Mouse (Mus musculus): ENCODE measurements at regions not wholly inside any gene's neighbourhood (a gene's known extent, or its start where the extent isn't known, plus 50 kb on each side); places are given as distances from the start of the nearest gene placed in this dataset.

GRCm38 (mm10) chr15:88042821-88043220 lies 498.7 kb downstream of the Fam19a5 start:
- no peak overlapping the region for H3K9ac ChIP-seq (replicated peaks; ENCODE audit: low read length)
- H3K9me3 ChIP-seq (ENCODE audit: control insufficient read depth, low read length), result no peaks in the 10 kb centered on the region
- no peaks in the 10 kb centered on the region for H3K27me3 ChIP-seq (ENCODE audit: control insufficient read depth, insufficient read depth, low read length)
- no peak for ATAC-seq (ENCODE audit: low FRiP score, low TSS enrichment)
- WGBS, result 83% methylated on average over 2 of the region's 2 CpGs
- H3K36me3 ChIP-seq (ENCODE audit: control insufficient read depth, insufficient read depth, low read length), result no peaks in the 10 kb centered on the region
- no peak overlapping the region for H3K27ac ChIP-seq (replicated peaks; ENCODE audit: low read depth, low read length)
- no peak overlapping the region for H3K4me3 ChIP-seq (replicated peaks; ENCODE audit: low read depth, low read length)
- DNase-seq, result no peak
- no peak overlapping the region for H3K4me2 ChIP-seq (ENCODE audit: low read length)
- H3K4me1 ChIP-seq (ENCODE audit: control insufficient read depth, insufficient read depth, low read length), result no peaks in the 10 kb centered on the region

GRCm38 (mm10) chr15:88058071-88058470 lies 514.0 kb downstream of the Fam19a5 start:
- DNase-seq, result no peak
- Histone ChIP-seq H3K9me3 (ENCODE audit: control insufficient read depth, low read length) (no peaks in the 10 kb centered on the region), H3K36me3 (ENCODE audit: control insufficient read depth, insufficient read depth, low read length) (no peaks in the 10 kb centered on the region), H3K4me1 (ENCODE audit: control insufficient read depth, insufficient read depth, low read length) (no peaks in the 10 kb centered on the region), H3K27ac (replicated peaks; ENCODE audit: low read depth, low read length) (no peak overlapping the region), H3K9ac (replicated peaks; ENCODE audit: low read length) (no peak overlapping the region), H3K27me3 (ENCODE audit: control insufficient read depth, insufficient read depth, low read length) (no peaks in the 10 kb centered on the region), H3K4me3 (replicated peaks; ENCODE audit: low read depth, low read length) (no peak overlapping the region), H3K4me2 (ENCODE audit: low read length) (no peak overlapping the region)
- 74% methylated on average over 4 of the region's 4 CpGs for WGBS
- no peak for ATAC-seq (ENCODE audit: low FRiP score, low TSS enrichment)

GRCm38 (mm10) chr15:88060935-88061334 lies 516.8 kb downstream of the Fam19a5 start:
- Histone ChIP-seq H3K4me2 (ENCODE audit: low read length) (no peak overlapping the region), H3K9me3 (ENCODE audit: control insufficient read depth, low read length) (no peaks in the 10 kb centered on the region), H3K4me3 (replicated peaks; ENCODE audit: low read depth, low read length) (no peak overlapping the region), H3K36me3 (ENCODE audit: control insufficient read depth, insufficient read depth, low read length) (no peaks in the 10 kb centered on the region), H3K27ac (replicated peaks; ENCODE audit: low read depth, low read length) (no peak overlapping the region), H3K9ac (replicated peaks; ENCODE audit: low read length) (no peak overlapping the region), H3K27me3 (ENCODE audit: control insufficient read depth, insufficient read depth, low read length) (no peaks in the 10 kb centered on the region), H3K4me1 (ENCODE audit: control insufficient read depth, insufficient read depth, low read length) (no peaks in the 10 kb centered on the region)
- no peak for DNase-seq
- ATAC-seq (ENCODE audit: low FRiP score, low TSS enrichment), result no peak
- WGBS, result 81% methylated on average over 4 of the region's 4 CpGs

- H3K9me3 ChIP-seq (ENCODE audit: control insufficient read depth, low read length), result no peaks in the 10 kb centered on the region
- no peak overlapping the region for H3K4me3 ChIP-seq (replicated peaks; ENCODE audit: low read depth, low read length)
- H3K9ac ChIP-seq (replicated peaks; ENCODE audit: low read length), result no peak overlapping the region
- DNase-seq (no peak), ATAC-seq (ENCODE audit: low FRiP score, low TSS enrichment) (no peak)
- no peaks in the 10 kb centered on the region for H3K36me3 ChIP-seq (ENCODE audit: control insufficient read depth, insufficient read depth, low read length)
- 77% methylated on average over 5 of the region's 5 CpGs for WGBS
- no peak overlapping the region for H3K27ac ChIP-seq (replicated peaks; ENCODE audit: low read depth, low read length)
- H3K27me3 ChIP-seq (ENCODE audit: control insufficient read depth, insufficient read depth, low read length), result no peaks in the 10 kb centered on the region
- no peak overlapping the region for H3K4me2 ChIP-seq (ENCODE audit: low read length)
- peaks cover 2% of the 10 kb centered on the region; the same call in 1 of the 2 replicates for H3K4me1 ChIP-seq (ENCODE audit: control insufficient read depth, insufficient read depth, low read length)
Measured at GRCm38 (mm10) chr15:88063041-88063440, 518.9 kb downstream of the Fam19a5 start.

GRCm38 (mm10) chr15:88068476-88068875 lies 524.4 kb downstream of the Fam19a5 start:
- H3K36me3 ChIP-seq (ENCODE audit: control insufficient read depth, insufficient read depth, low read length), result no peaks in the 10 kb centered on the region
- no peak overlapping the region for H3K4me2 ChIP-seq (ENCODE audit: low read length)
- no peaks in the 10 kb centered on the region for H3K9me3 ChIP-seq (ENCODE audit: control insufficient read depth, low read length)
- H3K27me3 ChIP-seq (ENCODE audit: control insufficient read depth, insufficient read depth, low read length), result no peaks in the 10 kb centered on the region
- WGBS, result 68% methylated on average over 3 of the region's 3 CpGs
- H3K9ac ChIP-seq (replicated peaks; ENCODE audit: low read length), result no peak overlapping the region
- DNase-seq (no peak), ATAC-seq (ENCODE audit: low FRiP score, low TSS enrichment) (no peak)
- H3K4me1 ChIP-seq (ENCODE audit: control insufficient read depth, insufficient read depth, low read length), result peaks cover 8% of the 10 kb centered on the region; the same call in 1 of the 2 replicates
- H3K4me3 ChIP-seq (replicated peaks; ENCODE audit: low read depth, low read length), result no peak overlapping the region
- no peak overlapping the region for H3K27ac ChIP-seq (replicated peaks; ENCODE audit: low read depth, low read length)

GRCm38 (mm10) chr15:88072676-88073075 lies 527.4 kb upstream of the Zdhhc25 start:
- no peak for ATAC-seq (ENCODE audit: low FRiP score, low TSS enrichment)
- Histone ChIP-seq H3K36me3 (ENCODE audit: control insufficient read depth, insufficient read depth, low read length) (no peaks in the 10 kb centered on the region), H3K4me3 (replicated peaks; ENCODE audit: low read depth, low read length) (no peak overlapping the region), H3K4me1 (ENCODE audit: control insufficient read depth, insufficient read depth, low read length) (peaks cover 8% of the 10 kb centered on the region; the same call in 1 of the 2 replicates), H3K9ac (replicated peaks; ENCODE audit: low read length) (no peak overlapping the region), H3K9me3 (ENCODE audit: control insufficient read depth, low read length) (no peaks in the 10 kb centered on the region), H3K27me3 (ENCODE audit: control insufficient read depth, insufficient read depth, low read length) (no peaks in the 10 kb centered on the region), H3K4me2 (ENCODE audit: low read length) (no peak overlapping the region), H3K27ac (replicated peaks; ENCODE audit: low read depth, low read length) (no peak overlapping the region)
- WGBS, result 15% methylated on average over 1 of the region's 1 CpGs
- DNase-seq, result no peak

GRCm38 (mm10) chr15:88083911-88084310 lies 516.2 kb upstream of the Zdhhc25 start:
- Histone ChIP-seq H3K27me3 (ENCODE audit: control insufficient read depth, insufficient read depth, low read length) (no peaks in the 10 kb centered on the region), H3K4me1 (ENCODE audit: control insufficient read depth, insufficient read depth, low read length) (peaks cover 7% of the 10 kb centered on the region; the same call in 1 of the 2 replicates), H3K4me2 (ENCODE audit: low read length) (no peak overlapping the region), H3K4me3 (replicated peaks; ENCODE audit: low read depth, low read length) (no peak overlapping the region), H3K36me3 (ENCODE audit: control insufficient read depth, insufficient read depth, low read length) (no peaks in the 10 kb centered on the region), H3K9ac (replicated peaks; ENCODE audit: low read length) (no peak overlapping the region), H3K9me3 (ENCODE audit: control insufficient read depth, low read length) (no peaks in the 10 kb centered on the region), H3K27ac (replicated peaks; ENCODE audit: low read depth, low read length) (no peak overlapping the region)
- ATAC-seq (ENCODE audit: low FRiP score, low TSS enrichment) (no peak), DNase-seq (no peak)
- 61% methylated on average over 5 of the region's 5 CpGs for WGBS

GRCm38 (mm10) chr15:88085631-88086030 lies 514.5 kb upstream of the Zdhhc25 start:
- no peak for ATAC-seq (ENCODE audit: low FRiP score, low TSS enrichment)
- no peaks in the 10 kb centered on the region for H3K9me3 ChIP-seq (ENCODE audit: control insufficient read depth, low read length)
- DNase-seq, result no peak
- no peak overlapping the region for H3K27ac ChIP-seq (replicated peaks; ENCODE audit: low read depth, low read length)
- H3K9ac ChIP-seq (replicated peaks; ENCODE audit: low read length), result no peak overlapping the region
- WGBS, result 81% methylated on average over 3 of the region's 3 CpGs
- no peak overlapping the region for H3K4me2 ChIP-seq (ENCODE audit: low read length)
- no peaks in the 10 kb centered on the region for H3K27me3 ChIP-seq (ENCODE audit: control insufficient read depth, insufficient read depth, low read length)
- H3K36me3 ChIP-seq (ENCODE audit: control insufficient read depth, insufficient read depth, low read length), result no peaks in the 10 kb centered on the region
- no peak overlapping the region for H3K4me3 ChIP-seq (replicated peaks; ENCODE audit: low read depth, low read length)
- H3K4me1 ChIP-seq (ENCODE audit: control insufficient read depth, insufficient read depth, low read length), result peaks cover 7% of the 10 kb centered on the region; the same call in 1 of the 2 replicates

- Histone ChIP-seq H3K27me3 (ENCODE audit: control insufficient read depth, insufficient read depth, low read length) (no peaks in the 10 kb centered on the region), H3K27ac (replicated peaks; ENCODE audit: low read depth, low read length) (no peak overlapping the region), H3K36me3 (ENCODE audit: control insufficient read depth, insufficient read depth, low read length) (no peaks in the 10 kb centered on the region), H3K9me3 (ENCODE audit: control insufficient read depth, low read length) (peaks cover 7% of the 10 kb centered on the region), H3K4me1 (ENCODE audit: control insufficient read depth, insufficient read depth, low read length) (0 out of 2 replicates have a peak, but pooled peaks cover under 1% of the 10 kb centered on the region), H3K9ac (replicated peaks; ENCODE audit: low read length) (no peak overlapping the region), H3K4me3 (replicated peaks; ENCODE audit: low read depth, low read length) (no peak overlapping the region), H3K4me2 (ENCODE audit: low read length) (no peak overlapping the region)
- ATAC-seq (ENCODE audit: low FRiP score, low TSS enrichment) (no peak), DNase-seq (no peak)
- WGBS, result 46% methylated on average over 4 of the region's 4 CpGs
Measured at GRCm38 (mm10) chr15:88089486-88089885, 510.6 kb upstream of the Zdhhc25 start.
